Mouse (Mus musculus): ENCODE measurements around the gene Tkt.

DNA sequence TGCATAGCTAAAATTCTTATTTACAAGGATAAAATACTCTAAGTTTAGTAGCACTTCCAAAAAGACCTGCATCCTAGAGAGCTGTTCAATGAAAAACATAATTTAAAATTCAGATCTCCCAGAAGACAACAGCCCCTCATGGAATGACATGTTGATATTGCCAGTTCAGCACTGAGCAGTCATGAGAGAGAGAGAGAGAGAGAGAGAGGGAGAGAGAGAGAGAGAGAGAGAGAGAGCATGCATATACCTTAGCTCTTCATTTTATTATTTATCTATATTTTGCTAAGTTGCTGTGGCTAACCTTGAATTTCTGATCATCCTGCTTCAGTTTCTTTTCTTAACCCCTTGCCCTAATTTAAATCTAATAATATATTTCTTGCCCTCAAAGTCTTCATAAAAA is 14.2 kb downstream of the Tkt start:
- TF ChIP-seq CTCF (IDR thresholded peaks at IDR 0.05; ENCODE audit: low read depth, low read length) (no peak), POLR2A (IDR thresholded peaks at IDR 0.05; ENCODE audit: borderline replicate concordance, low read depth, low read length) (no peak)
